Mouse (Mus musculus) myocyte (in vitro differentiated cells): ENCODE measurements around the gene Itgav.

Experiments used
- MAX ChIP-seq: IDR thresholded peaks from one replicate; pipeline ENCODE4 v1.6.1; 2011; ENCODE audit warnings: low read depth, mild to moderate bottlenecking, control low read depth
- MYOD1 ChIP-seq, 3 experiments: IDR thresholded peaks; one replicate each; pipeline ENCODE4 v1.6.1; 2011; ENCODE audit warnings: control low read depth in 2 of 3, low read depth in 2 of 3, mild to moderate bottlenecking in 2 of 3, moderate library complexity in 1 of 3; ENCODE audit not compliant: insufficient read length in 2 of 3, control insufficient read depth in 1 of 3
- MYOG ChIP-seq, 3 experiments: IDR thresholded peaks; one replicate each; pipeline ENCODE4 v1.6.1; 2011; ENCODE audit warnings: control low read depth in 2 of 3, low read depth in 2 of 3, mild to moderate bottlenecking in 2 of 3; ENCODE audit not compliant: insufficient read length in 2 of 3, control insufficient read depth in 1 of 3, insufficient read depth in 1 of 3
- POLR2A ChIP-seq: IDR thresholded peaks from one replicate; pipeline ENCODE4 v1.6.1; 2011; ENCODE audit warnings: low read depth, mild to moderate bottlenecking, control low read depth, moderate library complexity; ENCODE audit not compliant: insufficient read length

- TF ChIP-seq POLR2A: no peak
- TF ChIP-seq MAX: no peak
- TF ChIP-seq MYOG (IDR thresholded peaks at IDR 0.05; ENCODE audit: control insufficient read depth in 1 of 3, insufficient read depth in 1 of 3, insufficient read length in 2 of 3, low read depth in 2 of 3): no peak
- no peak for TF ChIP-seq MYOD1 (IDR thresholded peaks at IDR 0.05; ENCODE audit: control insufficient read depth in 1 of 3, insufficient read length in 2 of 3, low read depth in 2 of 3)
Observed at GRCm38 (mm10) chr2:83760112-83760511, 35.9 kb downstream of the Itgav start.
